Mouse (Mus musculus) CH12.LX (cell line): ENCODE data around the gene Bmi1.

Experiments
- CHD1 ChIP-seq: IDR thresholded peaks from 2 replicates; pipeline ENCODE4 v1.6.1; 2012; ENCODE audit warnings: low read depth, low read length, improper control_type of control experiment, inconsistent platforms
- CHD2 ChIP-seq: IDR thresholded peaks from 2 replicates; pipeline ENCODE4 v1.6.1; 2011; ENCODE audit warnings: low read length, improper control_type of control experiment
- CTCF ChIP-seq, 2 experiments: IDR thresholded peaks in 1 of 2; conservative IDR thresholded peaks in 1 of 2; 2 replicates each; pipeline ENCODE4 v1.5.1; 2011 to 2012; ENCODE audit warnings: low read depth in 2 of 2, low read length in 2 of 2, improper control_type of control experiment in 1 of 2, inconsistent platforms in 1 of 2, mild to moderate bottlenecking in 1 of 2, moderate library complexity in 1 of 2
- EP300 ChIP-seq: IDR thresholded peaks from 2 replicates; pipeline ENCODE4 v1.6.1; 2011; ENCODE audit warnings: low read length, improper control_type of control experiment
- GABPA ChIP-seq: IDR thresholded peaks from 2 replicates; pipeline ENCODE4 v1.6.1; 2012; ENCODE audit warnings: low read depth, low read length, improper control_type of control experiment, inconsistent platforms; ENCODE audit not compliant: insufficient replicate concordance
- NELFE ChIP-seq: IDR thresholded peaks from 2 replicates; pipeline ENCODE4 v1.6.1; 2011; ENCODE audit warnings: low read depth, low read length, improper control_type of control experiment
- NRF1 ChIP-seq: IDR thresholded peaks from 2 replicates; pipeline ENCODE4 v1.6.1; 2014; ENCODE audit warnings: low read depth, mild to moderate bottlenecking, inconsistent platforms, low read length, improper control_type of control experiment, moderate library complexity
- POLR2A ChIP-seq: IDR thresholded peaks from 2 replicates; pipeline ENCODE4 v1.6.1; 2011; ENCODE audit warnings: low read depth, mild to moderate bottlenecking, improper control_type of control experiment, low read length
- RAD21 ChIP-seq: IDR thresholded peaks from 2 replicates; pipeline ENCODE4 v1.6.1; 2011; ENCODE audit warnings: low read depth, mild to moderate bottlenecking, low read length, improper control_type of control experiment, moderate library complexity

DNA sequence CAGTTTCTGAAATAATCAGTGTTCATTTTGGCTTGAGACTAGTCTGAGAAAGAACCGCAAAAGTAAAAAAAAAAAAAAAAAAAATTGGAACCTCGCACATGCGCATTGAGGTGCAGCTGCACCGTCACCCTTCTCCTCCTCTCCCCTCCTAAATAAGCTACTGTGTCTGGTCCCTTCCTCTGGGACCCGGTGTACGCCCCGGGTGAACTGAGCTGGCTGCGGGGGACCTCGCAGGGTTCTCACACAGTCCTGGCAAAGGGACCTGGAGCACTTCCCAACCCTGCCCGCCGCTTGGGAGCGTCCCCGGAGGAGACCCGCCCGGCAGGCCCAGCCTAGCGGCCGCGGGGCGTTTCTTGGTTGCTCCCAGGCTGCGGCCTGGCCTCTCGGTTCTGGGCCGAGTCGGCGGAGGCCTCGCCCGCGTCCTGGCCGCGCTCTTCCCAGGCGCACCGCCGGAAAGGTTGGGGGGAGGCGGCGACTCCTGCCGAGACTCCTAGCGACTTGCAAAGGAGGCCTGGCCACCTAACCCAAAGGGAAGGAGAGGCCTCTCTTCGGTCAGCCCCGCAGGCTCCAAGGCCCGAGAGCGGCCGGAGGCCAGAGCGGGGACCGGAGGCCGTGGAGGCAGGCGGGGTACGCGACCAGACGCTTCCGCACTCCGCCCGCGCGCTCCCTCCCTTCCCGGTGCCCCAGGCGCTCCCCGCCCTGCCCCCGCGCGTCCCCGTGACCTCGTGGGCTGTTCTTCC, 17.2 kb downstream of the Bmi1 start, which contains the start of gene Spag6:
- TF ChIP-seq EP300, result no peak
- no peak; the same call in 1 of the 2 replicates for TF ChIP-seq CHD1
- peak; percentile 82 for TF ChIP-seq POLR2A
- no peak for TF ChIP-seq CTCF (conservative IDR thresholded peaks at IDR 0.05 in 1 of 2, IDR thresholded peaks at IDR 0.05 in 1 of 2; ENCODE audit: low read depth in 2 of 2, low read length in 2 of 2)
- no peak for TF ChIP-seq RAD21
- TF ChIP-seq NRF1, result peak; percentile 94
- TF ChIP-seq NELFE, result peak; percentile 76
- TF ChIP-seq CHD2, result no peak
- TF ChIP-seq GABPA, result no peak
